Mouse (Mus musculus) ovary, postnatal 36 days (tissue): ENCODE data around the gene Gm20594.

Experiments used
- DNase-seq: peaks from one replicate; pipeline ENCODE4 v3.0.0; 2022; ENCODE audit warnings: low spot score, mixed read lengths

The Gm20594 gene

GRCm38 (mm10) chr6:79817616-79818015 lies at the start of gene Gm20594:
Gene Gm20594 (plus strand): TSS chr6:79817916.
- no peak for DNase-seq

GRCm38 (mm10) chr6:79818114-79818513 lies 398 bp downstream of the Gm20594 start:
- DNase-seq, result no peak

- no peak for DNase-seq
These were observed 16.1 kb downstream of the Gm20594 start for GRCm38 (mm10) chr6:79833845-79834244.

GRCm38 (mm10) chr6:79846829-79847228 lies 29.1 kb downstream of the Gm20594 start:
- no peak for DNase-seq
